Mouse (Mus musculus) C2C12 (cell line): ENCODE results near the gene Prkcsh. TPM values are rescaled to one million over a fixed set of nuclear protein-coding genes. Genes with fewer than 3 reads are reported as not detected.

Source experiments
- H3K27me3 ChIP-seq: one replicate; pipeline ENCODE4 v1.6.1; 2011; ENCODE audit not compliant: control insufficient read depth, insufficient read depth, insufficient read length
- H3K36me3 ChIP-seq: one replicate; pipeline ENCODE4 v1.6.1; 2011; ENCODE audit not compliant: control insufficient read depth, insufficient read depth
- H3K4me3 ChIP-seq: one replicate; pipeline ENCODE4 v1.5.1; 2011; ENCODE audit warnings: mild to moderate bottlenecking, control low read depth; ENCODE audit not compliant: poor library complexity, insufficient read depth, severe bottlenecking
- H3K79me2 ChIP-seq: one replicate; pipeline ENCODE4 v1.6.1; 2011; ENCODE audit not compliant: control insufficient read depth, insufficient read depth
- H3K79me3 ChIP-seq: one replicate; pipeline ENCODE4 v1.6.1; 2011; ENCODE audit warnings: low read depth, control low read depth
- H3ac ChIP-seq: one replicate; pipeline ENCODE3; 2011; ENCODE audit warnings: low read depth; ENCODE audit not compliant: control insufficient read depth, insufficient read length
- CEBPB ChIP-seq: IDR thresholded peaks from one replicate; pipeline ENCODE4 v1.6.1; 2011; ENCODE audit warnings: low read depth, mild to moderate bottlenecking, control low read depth, moderate library complexity
- CTCF ChIP-seq: IDR thresholded peaks from one replicate; pipeline ENCODE4 v1.5.1; 2011; ENCODE audit not compliant: control insufficient read depth, insufficient read depth, insufficient read length
- FOSL1 ChIP-seq: IDR thresholded peaks from one replicate; pipeline ENCODE4 v1.8.0; 2011; ENCODE audit warnings: mild to moderate bottlenecking, low read length; ENCODE audit not compliant: poor library complexity, insufficient read depth, severe bottlenecking
- MAX ChIP-seq: IDR thresholded peaks from one replicate; pipeline ENCODE4 v1.6.1; 2011; ENCODE audit warnings: mild to moderate bottlenecking, control low read depth
- MYOD1 ChIP-seq: IDR thresholded peaks from one replicate; pipeline ENCODE4 v1.6.1; 2011; ENCODE audit warnings: low read depth; ENCODE audit not compliant: control insufficient read depth, insufficient read length
- MYOG ChIP-seq: IDR thresholded peaks from one replicate; pipeline ENCODE4 v1.6.1; 2011; ENCODE audit not compliant: control insufficient read depth, insufficient read length; ENCODE audit errors: extremely low read depth
- USF1 ChIP-seq: IDR thresholded peaks from one replicate; pipeline ENCODE4 v1.6.1; 2011; ENCODE audit warnings: low read depth, mild to moderate bottlenecking, control low read depth, moderate library complexity
- polyA plus RNA-seq: library from polyadenylated mRNA; unstranded; fragments of >200 nt; fragmentation: generic; extraction: Trizol; gene quantifications from one replicate; pipeline ENCODE4 v1.2.1, GENCODE M21; 2012; ENCODE audit warnings: missing spikeins

Prkcsh gene
- polyA plus RNA-seq, 1 experiment: 134 TPM

GRCm38 (mm10) chr9:22051958-22052254 lies 49.3 kb downstream of the Prkcsh start, which contains the start of gene Elavl3:
Gene Elavl3 (minus strand): TSS chr9:22052023.
- TF ChIP-seq MYOD1 (no peak), CTCF (no peak), FOSL1 (no peak), USF1 (no peak), MAX (no peak), MYOG (no peak), CEBPB (no peak)
- Histone ChIP-seq H3K36me3 (no peaks in the 10 kb centered on the region), H3K27me3 (peaks cover 52% of the 10 kb centered on the region), H3K79me3 (no peaks in the 10 kb centered on the region), H3K79me2 (no peaks in the 10 kb centered on the region), H3ac (no peak within 1 kb of the TSS), H3K4me3 (no peak within 1 kb of the TSS)

GRCm38 (mm10) chr9:22053657-22054056 lies 51.1 kb downstream of the Prkcsh start:
- Histone ChIP-seq H3K79me3 (no peaks in the 10 kb centered on the region), H3K36me3 (peaks cover 6% of the 10 kb centered on the region), H3K27me3 (peaks cover 37% of the 10 kb centered on the region), H3K79me2 (no peaks in the 10 kb centered on the region), H3ac (no peak overlapping the region), H3K4me3 (no peak overlapping the region)
- TF ChIP-seq CTCF (no peak), FOSL1 (no peak)

- H3ac ChIP-seq: no peak overlapping the region
- peaks cover 7% of the 10 kb centered on the region for H3K36me3 ChIP-seq
- no peaks in the 10 kb centered on the region for H3K79me2 ChIP-seq
- no peaks in the 10 kb centered on the region for H3K79me3 ChIP-seq
- H3K4me3 ChIP-seq: no peak overlapping the region
- peaks cover 28% of the 10 kb centered on the region for H3K27me3 ChIP-seq
- TF ChIP-seq MYOG (no peak), USF1 (peak; percentile 66)
These were observed 51.9 kb downstream of the Prkcsh start for GRCm38 (mm10) chr9:22054411-22055076.

- TF ChIP-seq MYOG: no peak
- no peak for TF ChIP-seq FOSL1
- no peak for TF ChIP-seq MAX
- TF ChIP-seq CEBPB: no peak
- no peak for TF ChIP-seq MYOD1
- TF ChIP-seq CTCF: no peak
- TF ChIP-seq USF1: no peak
- Histone ChIP-seq H3ac (no peak overlapping the region), H3K79me2 (no peaks in the 10 kb centered on the region), H3K27me3 (peaks cover 20% of the 10 kb centered on the region), H3K36me3 (peaks cover 7% of the 10 kb centered on the region), H3K79me3 (no peaks in the 10 kb centered on the region), H3K4me3 (no peak overlapping the region)
These were observed 53.1 kb downstream of the Prkcsh start for GRCm38 (mm10) chr9:22055713-22056112.

- no peaks in the 10 kb centered on the region for H3K79me2 ChIP-seq
- H3K4me3 ChIP-seq: no peak overlapping the region
- no peaks in the 10 kb centered on the region for H3K79me3 ChIP-seq
- TF ChIP-seq MAX (no peak), USF1 (no peak)
- H3K27me3 ChIP-seq: peaks cover 13% of the 10 kb centered on the region
- peaks cover 7% of the 10 kb centered on the region for H3K36me3 ChIP-seq
- no peak overlapping the region for H3ac ChIP-seq
These were observed 53.8 kb downstream of the Prkcsh start for GRCm38 (mm10) chr9:22056303-22056910.

- H3K27me3 ChIP-seq: peaks cover 7% of the 10 kb centered on the region
- H3ac ChIP-seq: no peak overlapping the region
- H3K36me3 ChIP-seq: peaks cover 7% of the 10 kb centered on the region
- no peaks in the 10 kb centered on the region for H3K79me2 ChIP-seq
- H3K4me3 ChIP-seq: no peak overlapping the region
- TF ChIP-seq CTCF (no peak), MYOG (no peak), MYOD1 (no peak), FOSL1 (no peak), MAX (no peak), CEBPB (no peak), USF1 (no peak)
- no peaks in the 10 kb centered on the region for H3K79me3 ChIP-seq
These were observed 54.5 kb downstream of the Prkcsh start for GRCm38 (mm10) chr9:22057031-22057517.
